Comparison of ENCODE assay signal across 26 mouse cellular contexts in genomic region chr9:69728736-69729135, GRCm38 (mm10). TPM values are rescaled to one million over a fixed set of nuclear protein-coding genes. Genes with fewer than 3 reads are reported as not detected.
"Had no signal": no experiment of that assay in that cellular context is flagged by ENCODE, and none has a peak within 500 bp of the region (broad histone marks: within the 10 kb centered on the region; RNA-seq: fewer than 3 reads in every experiment).

No protein-coding gene starts in this region.

- ATAC-seq: intestine, embryonic 16.5 days; liver, embryonic 12.5 days; midbrain, embryonic 15.5 days had no signal

- DNase-seq: kidney, adult 18-20 months; kidney, adult 9 months; kidney, postnatal 14 days; kidney, postnatal 4 days; liver; lung, adult 18-20 months; lung, postnatal 10 days; lung, postnatal 36 days; right cerebral cortex, adult 18-20 months; right cerebral cortex, postnatal 14 days; right cerebral cortex, postnatal 4 days had no signal

- H3K36me3 ChIP-seq: limb, embryonic 10.5 days; limb, embryonic 13.5 days; liver, embryonic 12.5 days; liver, embryonic 15.5 days; lung, embryonic 15.5 days; midbrain, embryonic 12.5 days; midbrain, embryonic 15.5 days; neural tube, embryonic 12.5 days; neural tube, embryonic 15.5 days had no signal

- H3K4me3 ChIP-seq: limb, embryonic 10.5 days; limb, embryonic 13.5 days; liver, embryonic 12.5 days; liver, embryonic 15.5 days; lung, embryonic 15.5 days; midbrain, embryonic 12.5 days; midbrain, embryonic 15.5 days; neural tube, embryonic 12.5 days; neural tube, embryonic 15.5 days had no signal

- H3K27me3 ChIP-seq: liver, embryonic 12.5 days; liver, embryonic 15.5 days; lung, embryonic 15.5 days; midbrain, embryonic 15.5 days; neural tube, embryonic 12.5 days; neural tube, embryonic 15.5 days had no signal

- H3K4me1 ChIP-seq: limb, embryonic 10.5 days; limb, embryonic 13.5 days; liver, embryonic 12.5 days; liver, embryonic 15.5 days; lung, embryonic 15.5 days; midbrain, embryonic 12.5 days; midbrain, embryonic 15.5 days; neural tube, embryonic 12.5 days; neural tube, embryonic 15.5 days had no signal

- H3K9me3 ChIP-seq: limb, embryonic 10.5 days; liver, embryonic 12.5 days; liver, embryonic 15.5 days; lung, embryonic 15.5 days; neural tube, embryonic 15.5 days had no signal

RNA-seq across cellular contexts. Expression of gene Foxb1, which starts 32.0 kb away (rescaled TPM):
- total RNA-seq: layer of hippocampus, adult 18-20 months; layer of hippocampus, postnatal 14 days; left cerebral cortex, postnatal 25 days had no signal
- polyA plus RNA-seq: intestine, embryonic 16.5 days; liver, embryonic 12.5 days; liver, embryonic 15.5 days; lung, embryonic 15.5 days; stomach, embryonic 14.5 days; stomach, postnatal 0 days had no signal
